Mouse (Mus musculus) intestine, embryonic 16.5 days (tissue): ENCODE results near the gene Crb3. TPM values are rescaled to one million over a fixed set of nuclear protein-coding genes. Genes with fewer than 3 reads are reported as not detected.

Source experiments
- ATAC-seq: fragments of 200-750 bp; cut with Nextera tagmentation; 2 replicates; pipeline ENCODE4 v1.8.0; 2017; ENCODE audit warnings: moderate TSS enrichment, moderate library complexity
- H3K27ac ChIP-seq: fragments of 300-500 bp; sonication (generic); 2 replicates; pipeline ENCODE4 v1.5.1; 2014; ENCODE audit warnings: mild to moderate bottlenecking, low read length
- H3K27me3 ChIP-seq: fragments of 300-500 bp; sonication (generic); replicated peaks from 2 replicates; pipeline ENCODE4 v1.6.1; 2014; ENCODE audit warnings: low read length, control low read depth, mixed read lengths; ENCODE audit not compliant: control insufficient read depth, insufficient read depth
- H3K36me3 ChIP-seq: fragments of 300-500 bp; sonication (generic); 2 replicates; pipeline ENCODE4 v1.6.1; 2014; ENCODE audit warnings: low read length, control low read depth; ENCODE audit not compliant: control insufficient read depth, insufficient read depth
- H3K4me1 ChIP-seq: fragments of 300-500 bp; sonication (generic); 2 replicates; pipeline ENCODE4 v1.6.1; 2014; ENCODE audit warnings: low read length, control low read depth, mixed read lengths; ENCODE audit not compliant: control insufficient read depth, insufficient read depth
- H3K4me2 ChIP-seq: fragments of 300-500 bp; sonication (generic); 2 replicates; pipeline ENCODE4 v1.6.1; 2014; ENCODE audit warnings: low read depth, low read length, control low read depth
- H3K4me3 ChIP-seq: fragments of 300-500 bp; sonication (generic); 2 replicates; pipeline ENCODE4 v1.5.1; 2014; ENCODE audit warnings: mild to moderate bottlenecking, low read length
- H3K9ac ChIP-seq: fragments of 300-500 bp; sonication (generic); 2 replicates; pipeline ENCODE4 v1.6.1; 2014; ENCODE audit warnings: low read depth, low read length
- H3K9me3 ChIP-seq: fragments of 300-500 bp; sonication (generic); 2 replicates; pipeline ENCODE4 v1.6.1; 2016; ENCODE audit warnings: low read length, control low read depth; ENCODE audit not compliant: control insufficient read depth
- WGBS: fragments of 180-500 bp; shearing (Covaris S2); extraction: QIAGEN DNeasy Blood & Tissue Kit; methylation state at CpG from one replicate; pipeline ENCODE4 v1.1.7; 2014; 5-methylcytosine and 5-hydroxymethylcytosine counted together
- polyA plus RNA-seq: library from polyadenylated mRNA; unstranded; fragments of >200 nt; fragmentation: Nextera tagmentation; extraction: Ambion mirVana; gene quantifications from 2 replicates; pipeline ENCODE4 v1.2.1, GENCODE M21; 2015

The Crb3 gene
- polyA plus RNA-seq, 1 experiment from 2014 or later = 113 TPM

- ATAC-seq = no peak
- Histone ChIP-seq H3K9ac (no peak overlapping the region), H3K4me2 (no peak overlapping the region), H3K36me3 (no peaks in the 10 kb centered on the region), H3K27ac (no peak overlapping the region), H3K9me3 (no peaks in the 10 kb centered on the region), H3K27me3 (no peaks in the 10 kb centered on the region), H3K4me1 (peaks cover 13% of the 10 kb centered on the region), H3K4me3 (no peak overlapping the region)
- WGBS = 77% methylated on average over 7 of the region's 7 CpGs
Measured at GRCm38 (mm10) chr17:57108040-57108665, 49.2 kb downstream of the Crb3 start.

- 48% methylated on average over 5 of the region's 5 CpGs for WGBS
- H3K27ac ChIP-seq = no peak overlapping the region
- ATAC-seq = no peak
- no peaks in the 10 kb centered on the region for H3K27me3 ChIP-seq
- H3K4me1 ChIP-seq = peaks cover 13% of the 10 kb centered on the region
- no peaks in the 10 kb centered on the region for H3K9me3 ChIP-seq
- no peak overlapping the region for H3K9ac ChIP-seq
- H3K4me2 ChIP-seq = no peak overlapping the region
- no peaks in the 10 kb centered on the region for H3K36me3 ChIP-seq
- H3K4me3 ChIP-seq = no peak overlapping the region
Measured at GRCm38 (mm10) chr17:57108666-57109171, 49.8 kb downstream of the Crb3 start.

- Histone ChIP-seq H3K27ac (no peak overlapping the region), H3K9ac (no peak overlapping the region), H3K36me3 (no peaks in the 10 kb centered on the region), H3K4me1 (peaks cover 5% of the 10 kb centered on the region; the same call in 1 of the 2 replicates), H3K4me3 (no peak overlapping the region), H3K4me2 (no peak overlapping the region), H3K9me3 (no peaks in the 10 kb centered on the region), H3K27me3 (no peaks in the 10 kb centered on the region)
- ATAC-seq = no peak
- WGBS = 80% methylated on average over 1 of the region's 1 CpGs
Measured at GRCm38 (mm10) chr17:57110005-57110404, 51.1 kb downstream of the Crb3 start.

- Histone ChIP-seq H3K9ac (no peak overlapping the region), H3K4me3 (no peak overlapping the region), H3K36me3 (no peaks in the 10 kb centered on the region), H3K27ac (no peak overlapping the region), H3K4me1 (no peaks in the 10 kb centered on the region), H3K9me3 (no peaks in the 10 kb centered on the region), H3K4me2 (no peak overlapping the region), H3K27me3 (no peaks in the 10 kb centered on the region)
- 78% methylated on average over 10 of the region's 10 CpGs for WGBS
- ATAC-seq = no peak
Measured at GRCm38 (mm10) chr17:57112768-57113474, 54.0 kb downstream of the Crb3 start.

Other genes with a start within 250 kb of the Crb3 start
- gene Rfx2, start 228.1 kb upstream of the Crb3 start, polyA plus RNA-seq = 2.5 and 3.4 TPM in 2 replicates
- not detected in 2 replicates for gene Acsbg2, start 184.7 kb upstream of the Crb3 start, polyA plus RNA-seq
- gene 1700061G19Rik, start 183.6 kb upstream of the Crb3 start, polyA plus RNA-seq = 0.12 and 0.17 TPM in 2 replicates
- gene Mllt1, start 123.7 kb upstream of the Crb3 start, polyA plus RNA-seq = 22.6 and 26.2 TPM in 2 replicates
- gene Acer1, start 77.0 kb upstream of the Crb3 start, polyA plus RNA-seq = 0.65 and 0.88 TPM in 2 replicates
- gene Clpp, start 68.8 kb upstream of the Crb3 start, polyA plus RNA-seq = 157 and 174 TPM in 2 replicates
- 41.7 and 43.7 TPM in 2 replicates for gene Alkbh7, start 61.8 kb upstream of the Crb3 start, polyA plus RNA-seq
- 0.44 TPM in 1 of 2 replicates, not detected in the other for gene Pspn, start 59.1 kb upstream of the Crb3 start, polyA plus RNA-seq
- gene Gtf2f1, start 47.8 kb upstream of the Crb3 start, polyA plus RNA-seq = 57.9 and 60.9 TPM in 2 replicates
- gene Gm17949, start 47.6 kb upstream of the Crb3 start, polyA plus RNA-seq = 0.37 and 0.58 TPM in 2 replicates
- gene Khsrp, start 27.6 kb upstream of the Crb3 start, polyA plus RNA-seq = 15.7 and 16.7 TPM in 2 replicates
- not detected in 2 replicates for gene Slc25a41, start 17.5 kb upstream of the Crb3 start, polyA plus RNA-seq
- 5.7 and 6.7 TPM in 2 replicates for gene Slc25a23, start 758 bp downstream of the Crb3 start, polyA plus RNA-seq
- 7.4 and 8.1 TPM in 2 replicates for gene Dennd1c, start 19.4 kb downstream of the Crb3 start, polyA plus RNA-seq
- 20.3 and 22.6 TPM in 2 replicates for gene Tubb4a, start 28.7 kb downstream of the Crb3 start, polyA plus RNA-seq
- 6.0 and 6.2 TPM in 2 replicates for gene Tnfsf9, start 46.2 kb downstream of the Crb3 start, polyA plus RNA-seq
- gene Cd70, start 90.7 kb downstream of the Crb3 start, polyA plus RNA-seq = not detected in 2 replicates
- gene Tnfsf14, start 135.1 kb downstream of the Crb3 start, polyA plus RNA-seq = 0.21 and 0.43 TPM in 2 replicates
- gene C3, start 169.0 kb downstream of the Crb3 start, polyA plus RNA-seq = 5.0 and 8.2 TPM in 2 replicates
- gene Gpr108, start 189.3 kb downstream of the Crb3 start, polyA plus RNA-seq = 34.9 and 37.0 TPM in 2 replicates
- 46.9 and 47.4 TPM in 2 replicates for gene Trip10, start 190.3 kb downstream of the Crb3 start, polyA plus RNA-seq
- 2.4 and 2.8 TPM in 2 replicates for gene Vav1, start 220.0 kb downstream of the Crb3 start, polyA plus RNA-seq